Mouse (Mus musculus): ENCODE data around the gene Phactr4.

The Phactr4 gene

DNA sequence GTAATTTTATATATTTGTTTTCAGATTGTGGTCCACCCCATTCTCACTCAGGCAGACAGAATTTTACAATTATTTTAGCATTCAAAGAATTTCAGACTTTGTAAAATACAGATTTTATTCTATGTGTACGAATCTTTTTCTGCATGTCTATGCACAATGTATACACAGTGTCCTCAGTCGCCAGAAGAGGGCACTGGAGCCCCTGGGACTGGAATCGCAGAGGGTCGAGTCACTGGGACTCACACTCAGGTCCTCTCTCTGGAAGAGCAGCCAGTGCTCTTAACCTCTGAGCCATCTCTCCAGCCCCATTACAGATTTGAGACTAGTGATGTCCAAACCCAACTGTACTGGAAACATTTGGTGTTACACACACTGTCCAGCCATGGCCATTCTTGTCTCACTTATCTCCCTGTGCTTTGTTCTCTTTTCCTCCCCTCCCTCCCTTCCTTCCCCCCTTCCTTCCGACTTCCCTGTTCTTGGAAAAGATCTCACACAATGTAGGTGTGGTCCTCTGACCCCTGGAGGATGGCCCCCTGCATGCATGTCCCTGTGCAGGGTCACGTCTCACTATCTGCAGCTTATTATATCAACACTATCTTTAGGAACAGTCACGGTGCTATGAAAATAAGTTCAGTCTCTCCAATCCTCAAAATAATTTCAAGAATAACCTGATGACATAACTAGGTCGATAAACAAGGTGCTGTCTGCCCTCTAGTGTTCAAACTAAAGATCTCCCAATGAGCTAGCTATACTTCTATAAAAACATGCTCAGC is 10.8 kb downstream of the Phactr4 start:
- no peak for DNase-seq

DNA sequence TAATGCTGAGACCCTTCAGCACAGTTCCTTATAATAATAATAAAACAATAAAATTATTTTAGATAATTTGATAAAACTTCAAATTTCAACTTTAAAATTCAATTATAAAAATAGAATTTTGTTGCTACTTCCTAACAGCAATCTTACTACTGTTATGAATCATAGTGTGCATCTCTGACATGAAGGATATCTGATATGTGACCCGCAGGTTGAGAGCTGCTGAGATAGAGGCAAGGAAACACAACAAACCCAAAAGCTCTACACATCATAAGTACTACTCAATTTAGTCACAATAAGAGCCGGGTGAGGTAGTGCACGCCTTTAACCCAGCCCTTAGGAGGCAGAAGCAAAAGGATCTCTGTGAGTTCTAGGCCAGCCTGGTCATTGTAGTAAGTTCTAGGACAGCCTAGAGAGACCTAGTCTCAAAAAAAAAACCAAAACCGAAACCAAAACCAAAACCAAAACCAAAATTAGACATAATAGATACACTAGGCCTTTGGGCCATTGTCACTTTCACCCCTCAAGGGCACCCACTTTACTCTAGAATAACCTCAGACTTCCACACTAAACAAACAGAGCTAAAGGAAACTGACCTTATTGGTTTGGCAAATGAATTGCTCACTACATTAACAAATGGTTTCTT is 12.6 kb downstream of the Phactr4 start:
- DNase-seq: no peak

DNA sequence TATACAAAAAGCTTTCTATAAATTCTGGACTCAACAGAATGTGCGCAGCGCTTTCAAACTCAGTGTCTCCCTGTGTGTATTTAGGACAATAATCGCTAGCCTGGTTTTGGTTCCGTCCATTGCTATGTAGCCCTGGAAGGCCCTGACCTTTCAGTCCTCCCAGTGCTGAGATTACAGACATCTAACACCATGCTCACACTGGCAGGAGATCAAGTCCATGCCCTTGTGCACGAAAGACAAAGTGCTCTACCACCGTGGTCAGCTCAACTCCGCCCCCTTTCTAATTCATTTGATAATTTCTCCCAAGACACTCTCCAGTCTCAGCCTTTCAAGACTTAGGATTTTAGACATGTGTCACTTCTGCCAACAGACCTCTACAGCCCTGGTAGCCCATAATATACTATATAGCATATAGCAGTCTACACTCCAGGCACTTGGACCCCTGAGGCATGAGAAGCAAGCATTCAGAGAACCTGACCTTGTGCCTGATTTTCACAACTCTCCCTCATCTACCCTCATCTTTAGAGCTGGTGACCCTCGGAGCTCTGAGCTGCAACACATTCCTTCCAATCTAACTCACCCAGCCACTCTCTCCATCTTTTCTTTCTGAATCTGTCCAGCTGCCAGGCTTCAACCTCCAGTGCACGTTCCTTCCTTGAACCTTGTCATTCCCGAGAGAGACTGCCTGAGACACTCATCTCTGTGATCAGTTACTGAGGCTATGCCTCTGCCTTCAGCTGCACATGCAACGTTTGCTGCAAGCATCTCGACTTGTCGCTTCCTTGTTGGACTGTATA is 15.7 kb downstream of the Phactr4 start:
- DNase-seq: peak; percentile 61

DNA sequence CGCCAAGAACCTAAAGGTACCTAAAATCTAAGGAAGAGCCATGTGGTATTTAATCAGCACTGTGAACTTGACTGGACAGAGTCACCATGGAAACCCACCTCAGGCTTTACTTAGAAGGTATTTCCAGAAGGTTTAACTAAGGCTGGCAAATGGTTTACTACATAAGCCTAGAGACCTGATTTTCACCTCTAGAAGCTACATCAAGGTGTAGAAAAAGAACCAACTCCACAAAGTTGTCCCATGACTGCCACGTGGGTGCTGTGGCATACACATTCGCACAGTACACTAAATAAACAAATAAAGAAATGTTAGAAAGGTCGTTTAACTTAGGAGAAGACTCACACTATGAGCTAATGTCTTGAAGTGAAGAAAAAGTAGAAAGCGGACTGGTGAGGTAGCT is 17.7 kb downstream of the Phactr4 start:
- DNase-seq: peak; percentile 54

DNA sequence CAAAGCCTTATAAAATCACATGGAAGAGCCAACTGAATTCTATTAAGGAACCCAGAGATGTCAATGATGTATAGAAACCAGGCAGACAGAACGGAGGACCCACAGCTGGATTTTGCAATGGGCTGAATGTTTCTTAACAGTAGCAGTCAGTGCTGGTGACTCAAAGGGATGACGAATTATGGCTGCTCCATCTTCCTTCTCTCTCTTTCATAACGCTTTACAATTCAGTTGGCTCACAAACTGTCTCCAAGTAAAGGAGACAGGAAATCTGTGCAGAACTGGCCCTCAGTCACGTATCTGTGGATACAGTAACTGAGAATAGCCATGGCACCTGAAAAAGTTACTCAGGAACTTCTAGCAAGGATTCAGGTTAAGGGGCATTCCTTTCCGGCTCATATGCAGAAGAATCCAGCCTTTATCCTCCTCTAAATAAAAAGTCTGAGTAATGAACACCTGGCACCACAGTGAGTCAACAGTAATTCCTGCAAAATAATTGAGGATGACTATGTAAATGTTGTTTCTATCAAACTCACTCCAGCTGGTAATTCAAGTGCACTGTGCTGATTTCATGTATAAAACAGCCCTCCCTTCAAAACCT is 19.1 kb downstream of the Phactr4 start:
- no peak for DNase-seq

DNA sequence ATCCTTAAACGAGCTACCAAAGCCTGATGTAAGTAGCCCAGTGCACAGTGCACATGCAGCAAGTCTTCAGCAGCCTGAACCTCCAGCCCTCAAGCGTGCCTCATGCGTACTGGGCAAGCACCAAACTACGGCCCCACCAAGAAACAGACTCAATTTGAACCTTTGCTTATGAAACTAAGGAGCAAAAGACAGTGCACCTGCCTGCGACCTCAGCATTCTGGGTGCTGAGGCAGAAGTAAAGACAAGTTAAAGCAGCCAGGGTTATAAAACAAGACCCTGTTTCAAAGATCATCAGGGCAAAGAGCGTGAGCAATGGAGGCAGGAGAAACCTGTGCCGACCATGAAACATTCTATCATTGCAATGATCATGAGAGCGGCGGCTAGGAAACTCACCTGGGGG is 21.3 kb downstream of the Phactr4 start:
- DNase-seq: peak; percentile 84

DNA sequence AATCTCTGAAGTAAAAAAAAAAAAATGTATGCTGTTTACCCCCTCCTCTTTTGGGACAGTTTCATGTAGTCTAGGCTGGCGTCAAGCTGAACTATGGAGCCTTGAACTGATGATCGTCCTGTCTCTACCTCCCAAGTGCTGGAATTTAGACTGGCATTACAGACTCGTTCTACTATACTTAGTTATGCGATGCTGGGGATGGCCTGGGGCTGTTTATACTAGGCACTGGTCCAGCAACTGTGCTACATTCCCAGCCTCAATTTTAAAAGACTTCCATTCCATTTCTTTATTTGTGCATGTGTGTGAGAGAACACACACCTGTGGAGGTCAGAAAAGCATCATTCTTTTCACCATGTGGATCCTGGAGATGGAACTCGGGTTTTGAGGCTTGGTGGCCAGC is 23.4 kb downstream of the Phactr4 start:
- peak; percentile 56 for DNase-seq

DNA sequence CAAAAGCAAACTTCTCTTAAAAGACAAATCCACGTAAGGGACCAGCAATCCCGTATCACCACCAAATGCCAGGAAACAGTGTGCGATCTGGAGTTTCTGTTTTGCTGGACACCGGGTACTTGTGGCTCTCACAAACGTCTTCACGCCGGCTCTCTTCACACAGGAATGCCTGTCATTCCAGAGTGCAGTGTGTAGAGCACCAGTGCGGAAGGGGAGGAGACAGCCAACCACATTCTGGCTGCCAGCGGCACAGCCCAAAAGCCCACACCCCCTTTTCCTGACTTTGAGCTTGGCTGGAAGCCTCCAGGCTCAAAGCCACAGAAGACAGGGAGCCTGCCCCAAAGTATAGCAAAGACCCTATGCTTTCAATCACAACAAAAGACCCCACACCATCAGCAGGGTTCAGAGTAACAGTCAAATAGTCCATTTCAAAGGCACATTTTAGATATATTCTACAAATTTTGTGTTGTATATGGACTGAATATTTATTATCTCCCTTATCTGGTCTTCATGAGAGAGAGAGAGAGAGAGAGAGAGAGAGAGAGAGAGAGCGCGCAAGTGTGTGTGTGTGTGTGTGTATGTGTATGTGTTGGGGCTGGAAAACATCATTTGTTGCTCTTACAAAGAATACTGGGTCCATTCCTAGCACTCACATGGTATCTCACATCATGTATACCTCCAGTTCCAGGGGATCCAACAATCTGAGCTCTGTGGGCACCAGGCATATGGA is 24.1 kb downstream of the Phactr4 start:
- peak; percentile 89 for DNase-seq

DNA sequence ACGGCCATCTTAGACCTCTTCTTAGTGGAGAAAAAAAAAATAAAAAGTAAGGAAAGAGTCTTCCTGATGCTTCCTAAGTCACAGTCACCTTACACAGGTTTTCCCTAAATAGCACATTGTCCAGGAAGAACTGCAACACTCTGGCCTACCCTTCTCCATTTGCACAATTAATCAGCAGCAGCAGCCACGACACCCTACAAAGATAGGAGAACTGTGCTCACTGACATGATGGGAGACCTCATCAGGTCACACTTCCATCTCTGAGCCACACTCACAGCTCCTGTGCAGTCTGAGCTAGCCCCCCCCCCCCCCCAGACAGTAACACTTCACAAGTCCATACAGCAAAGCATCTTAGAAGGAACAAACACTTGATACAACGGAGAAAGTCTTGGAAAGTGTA is 25.2 kb downstream of the Phactr4 start:
- DNase-seq: no peak

DNA sequence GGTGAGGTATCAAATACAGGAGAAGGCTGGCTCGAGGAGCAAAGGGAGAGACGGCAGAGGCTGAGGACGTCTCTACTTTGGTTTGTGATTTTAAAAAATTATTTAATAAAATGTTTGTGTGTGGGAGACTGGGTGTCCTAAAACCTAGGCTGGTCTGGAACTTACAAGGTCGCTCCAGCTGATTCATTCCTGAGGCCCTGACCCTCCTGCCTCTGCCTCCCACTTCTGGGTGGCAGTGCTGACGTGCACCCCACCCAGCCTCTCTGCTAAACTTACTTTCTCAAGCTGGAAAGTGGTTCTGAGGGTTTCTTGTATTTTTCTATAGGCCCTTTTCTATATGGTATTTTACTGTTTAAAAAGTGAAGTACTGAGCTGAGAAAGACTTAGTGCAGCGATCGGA is 26.0 kb downstream of the Phactr4 start:
- no peak for DNase-seq

DNA sequence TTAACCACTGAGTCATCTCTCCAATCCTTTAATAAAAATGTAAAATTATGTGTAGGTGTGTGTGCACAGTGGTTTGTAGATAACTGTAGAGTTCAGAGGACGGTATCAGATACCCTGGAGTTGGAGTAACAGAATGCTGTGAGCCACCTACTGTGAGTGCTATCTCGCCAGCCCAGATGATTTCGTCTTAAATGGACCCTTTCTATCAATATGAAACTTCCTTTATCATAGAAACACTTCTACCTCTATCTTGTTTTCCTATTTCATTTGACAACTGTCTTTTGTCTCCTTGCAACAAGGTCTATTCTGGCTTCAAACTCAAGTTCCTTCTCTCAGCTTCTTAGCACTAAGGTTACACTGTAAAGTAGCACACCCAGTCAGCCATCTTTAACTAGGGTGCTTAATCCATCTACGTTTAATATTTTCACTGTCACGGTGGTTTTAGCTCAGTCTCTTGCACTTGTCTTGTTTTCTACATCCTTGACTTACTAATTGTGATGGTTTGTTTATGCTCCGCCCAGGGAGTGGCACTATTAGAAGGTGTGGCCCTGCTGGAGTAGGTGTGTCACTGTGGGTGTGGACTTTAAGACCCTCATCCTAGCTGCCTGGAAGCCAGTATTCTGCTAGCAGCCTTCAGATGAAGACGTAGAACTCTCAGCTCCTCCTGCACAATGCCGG is 31.1 kb downstream of the Phactr4 start:
- DNase-seq: no peak

DNA sequence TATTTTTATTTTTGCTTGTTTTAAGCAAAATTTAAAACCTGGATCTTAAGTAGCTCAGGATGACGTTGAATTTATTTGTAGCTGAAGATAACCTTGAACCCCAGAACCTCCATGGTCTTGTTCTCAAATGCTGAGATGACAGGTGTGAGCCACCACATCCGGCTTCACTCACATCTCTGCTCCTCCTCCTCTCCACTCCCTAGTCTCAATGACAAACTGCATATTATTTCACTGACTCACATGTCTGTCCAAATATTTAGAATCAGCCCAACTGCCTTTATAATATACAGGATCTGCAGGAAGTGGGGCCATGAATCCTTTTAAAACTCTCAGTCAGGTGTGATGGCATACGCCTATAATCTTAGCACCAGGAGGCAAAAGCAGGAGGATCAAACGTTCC is 33.0 kb downstream of the Phactr4 start:
- no peak for DNase-seq

DNA sequence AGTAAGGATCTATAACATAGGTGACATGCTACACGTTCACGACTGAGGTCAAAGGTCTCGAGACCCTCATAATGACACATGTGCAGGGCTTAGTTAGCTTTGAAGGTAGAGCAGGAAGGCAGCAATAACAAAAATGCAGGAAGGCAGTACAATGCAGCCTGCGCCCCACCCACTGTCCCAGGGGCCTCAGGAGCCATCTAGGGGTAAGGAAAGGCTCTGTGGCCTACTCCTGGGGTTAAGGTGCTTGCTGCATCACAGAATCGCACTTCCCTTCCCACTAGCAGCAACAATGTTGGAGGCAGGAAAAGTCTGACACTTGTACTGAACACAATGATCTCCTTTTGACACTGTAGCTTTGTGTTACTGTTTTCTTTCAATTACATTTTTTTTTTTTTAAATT is 34.7 kb downstream of the Phactr4 start:
- DNase-seq: no peak

DNA sequence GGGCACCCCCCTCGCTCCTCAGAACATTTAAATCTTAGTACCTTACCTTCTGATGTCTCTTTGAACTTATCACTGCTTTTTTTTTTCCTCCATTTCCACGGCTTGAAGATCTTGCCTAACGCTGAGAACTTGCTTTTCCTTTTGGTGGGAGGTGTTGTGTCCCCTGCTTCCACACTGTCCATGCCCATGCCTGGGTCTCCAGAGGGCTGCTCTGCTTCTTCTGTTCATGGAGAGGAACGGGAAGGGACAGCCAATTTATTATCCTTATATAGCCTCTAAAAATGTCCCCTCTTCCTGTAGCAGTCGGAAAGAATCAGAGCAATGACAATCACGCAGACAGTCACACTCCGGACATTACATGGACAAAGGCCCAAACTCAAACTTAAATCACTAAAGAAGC is 35.4 kb downstream of the Phactr4 start:
- DNase-seq: no peak

DNA sequence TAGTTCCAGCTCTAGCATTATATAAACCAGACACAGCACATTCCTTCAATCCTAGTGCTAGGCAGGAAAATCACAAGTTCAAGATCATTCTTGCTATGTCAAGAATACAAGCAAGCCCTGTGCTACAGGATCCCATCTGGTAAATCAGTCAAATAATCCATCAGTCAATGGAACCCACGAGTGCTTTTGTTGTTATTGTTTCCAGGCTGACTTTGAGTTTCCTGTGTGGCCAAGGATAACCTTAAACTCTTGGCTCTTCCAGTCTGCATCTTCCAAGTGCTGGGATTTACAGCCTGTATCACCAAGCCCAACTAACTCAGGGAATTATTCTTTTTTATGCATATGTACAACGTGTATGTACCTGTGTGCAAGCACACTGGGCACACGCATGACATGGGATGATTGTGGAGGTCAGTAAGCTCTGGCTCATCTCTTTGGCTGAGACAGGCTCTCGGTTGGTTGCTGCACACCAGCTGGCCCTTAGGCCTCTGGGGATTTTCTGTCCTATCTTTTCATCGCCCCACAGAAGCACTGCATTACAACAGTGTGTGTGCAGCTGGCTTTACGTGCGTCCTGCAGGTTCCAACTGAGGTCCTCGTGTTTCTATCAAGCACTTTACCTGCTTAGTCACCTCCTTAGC is 36.4 kb downstream of the Phactr4 start:
- no peak for DNase-seq

DNA sequence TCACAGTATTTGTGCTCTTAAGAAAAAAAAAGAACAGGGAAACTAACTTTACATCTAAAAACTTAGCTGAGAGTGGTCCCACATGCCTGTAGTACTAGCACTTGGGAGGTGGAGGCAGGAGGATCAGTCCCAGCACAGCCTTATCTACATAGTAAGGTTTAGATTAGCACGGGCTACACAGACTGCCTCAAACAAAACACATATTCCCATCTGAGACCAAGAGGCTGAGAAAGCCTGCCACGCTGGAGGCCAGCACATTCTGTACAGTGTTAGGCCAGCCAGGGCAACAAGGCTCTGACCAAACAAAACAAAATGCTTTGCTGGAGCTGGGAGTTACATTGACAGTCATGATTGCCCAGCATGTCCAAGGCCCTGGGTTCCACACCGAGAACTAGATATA is 38.8 kb downstream of the Phactr4 start:
- no peak for DNase-seq

DNA sequence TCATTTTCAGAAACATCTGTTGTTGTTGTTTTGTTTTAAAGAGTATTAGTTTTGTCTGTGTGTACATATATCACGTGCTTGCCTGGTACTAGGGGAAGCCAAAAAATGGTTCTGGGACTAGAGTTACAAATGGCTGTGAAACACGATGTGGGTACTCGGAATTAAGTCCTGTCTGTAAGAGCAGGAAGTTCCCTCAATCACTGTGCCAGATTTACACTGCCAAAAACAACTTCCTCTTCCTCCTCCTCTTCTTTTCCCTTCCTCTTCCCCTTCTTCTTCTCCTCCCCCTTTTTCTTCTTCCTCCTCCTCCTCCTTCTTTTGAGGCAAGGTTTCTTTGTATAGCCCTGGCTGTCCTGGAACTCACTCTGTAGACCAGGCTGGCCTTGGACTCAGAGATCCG is 40.0 kb downstream of the Phactr4 start:
- DNase-seq: no peak

DNA sequence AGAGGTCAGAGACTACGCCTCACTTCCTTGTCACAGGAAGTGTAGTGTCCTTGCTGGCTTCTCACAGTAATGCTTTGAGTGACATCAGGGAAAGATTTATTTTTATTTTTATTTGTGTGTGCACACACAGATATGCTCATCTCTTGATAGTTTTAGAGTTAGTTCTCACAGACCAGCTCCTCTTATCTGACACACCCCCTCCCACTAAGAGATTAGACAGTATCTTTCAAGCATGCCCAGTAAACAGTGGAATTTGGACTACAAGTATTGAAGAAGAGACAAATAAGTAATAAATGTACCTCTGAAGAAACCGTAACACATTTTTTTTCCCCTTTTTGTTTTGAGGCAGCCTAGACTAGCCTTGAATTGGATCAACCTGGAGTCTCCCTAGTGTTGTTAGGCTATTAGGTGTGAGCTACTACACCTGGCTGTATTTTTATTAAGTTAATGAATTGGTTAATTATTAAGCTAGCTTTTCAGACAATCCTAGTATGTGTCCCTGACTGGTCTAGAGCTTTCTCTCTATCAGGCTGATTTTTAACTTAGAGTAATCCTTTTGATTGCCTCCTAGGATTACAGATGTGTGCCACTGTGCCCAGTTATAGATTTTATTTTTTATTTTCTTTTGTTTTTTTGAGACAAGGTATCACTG is 41.2 kb downstream of the Phactr4 start:
- no peak for DNase-seq

DNA sequence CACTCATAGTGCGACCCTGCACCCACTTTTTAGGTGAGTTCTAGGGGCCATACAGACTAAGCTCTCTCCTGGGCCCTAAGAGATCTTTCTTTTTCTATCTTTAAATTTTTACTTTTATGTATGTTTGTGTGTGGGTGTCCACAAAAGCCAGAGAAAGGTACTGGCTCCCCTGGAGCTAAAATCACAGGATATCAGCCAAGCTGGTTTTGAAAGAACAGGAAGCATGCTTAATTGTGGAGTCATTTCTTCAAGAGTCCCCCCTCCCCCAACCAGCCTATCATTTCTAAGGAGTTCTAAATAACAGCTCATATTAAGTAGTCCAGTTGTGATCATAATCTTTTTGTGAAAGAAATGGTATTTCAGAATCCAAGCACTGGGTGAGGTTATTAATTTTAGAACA is 48.5 kb downstream of the Phactr4 start:
- DNase-seq: no peak

DNA sequence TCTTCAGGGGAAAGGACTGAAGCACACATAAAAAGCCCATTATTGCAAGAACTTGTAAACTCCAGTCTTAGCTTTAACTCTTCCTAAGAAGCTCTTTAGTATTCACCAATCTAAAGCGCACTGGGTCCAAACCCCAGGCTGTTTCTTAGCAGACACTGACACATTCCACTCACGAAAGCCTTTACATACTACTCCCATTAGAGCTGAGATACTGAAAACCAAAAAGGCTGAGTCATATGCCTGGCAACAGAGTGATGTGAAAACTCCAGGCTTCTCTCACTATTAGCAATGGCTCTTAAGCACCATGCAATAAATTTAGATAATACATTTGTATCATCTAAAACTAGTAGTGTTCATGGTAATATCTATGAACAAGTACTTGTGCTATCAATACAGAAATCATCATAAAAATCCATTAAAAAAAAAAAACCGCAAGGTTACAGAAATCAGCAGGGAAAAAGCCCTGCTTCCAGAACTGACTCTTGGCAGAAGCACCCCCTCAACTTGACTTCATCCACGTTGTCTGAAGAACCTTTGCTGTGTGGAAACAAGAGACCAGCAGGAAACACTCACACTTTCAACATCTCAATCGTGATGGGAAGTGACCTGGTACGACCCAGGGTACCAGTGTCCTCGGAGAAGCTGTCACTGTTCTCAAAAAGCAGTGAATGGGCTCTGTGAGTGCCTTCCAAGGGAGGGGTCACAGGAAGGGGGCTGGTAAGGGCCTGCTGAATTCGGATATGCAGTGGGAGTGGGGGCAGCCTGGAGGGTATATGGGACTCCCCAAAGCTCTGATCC is 52.1 kb downstream of the Phactr4 start:
- no peak for DNase-seq
